Mouse (Mus musculus) 3T3-L1 (cell line): ENCODE measurements around the gene Pawr.

Experiments used
- DNase-seq: peaks from one replicate; pipeline ENCODE4 v3.0.0-alpha.2; 2015; ENCODE audit warnings: low read depth, low spot score

Pawr gene

DNA sequence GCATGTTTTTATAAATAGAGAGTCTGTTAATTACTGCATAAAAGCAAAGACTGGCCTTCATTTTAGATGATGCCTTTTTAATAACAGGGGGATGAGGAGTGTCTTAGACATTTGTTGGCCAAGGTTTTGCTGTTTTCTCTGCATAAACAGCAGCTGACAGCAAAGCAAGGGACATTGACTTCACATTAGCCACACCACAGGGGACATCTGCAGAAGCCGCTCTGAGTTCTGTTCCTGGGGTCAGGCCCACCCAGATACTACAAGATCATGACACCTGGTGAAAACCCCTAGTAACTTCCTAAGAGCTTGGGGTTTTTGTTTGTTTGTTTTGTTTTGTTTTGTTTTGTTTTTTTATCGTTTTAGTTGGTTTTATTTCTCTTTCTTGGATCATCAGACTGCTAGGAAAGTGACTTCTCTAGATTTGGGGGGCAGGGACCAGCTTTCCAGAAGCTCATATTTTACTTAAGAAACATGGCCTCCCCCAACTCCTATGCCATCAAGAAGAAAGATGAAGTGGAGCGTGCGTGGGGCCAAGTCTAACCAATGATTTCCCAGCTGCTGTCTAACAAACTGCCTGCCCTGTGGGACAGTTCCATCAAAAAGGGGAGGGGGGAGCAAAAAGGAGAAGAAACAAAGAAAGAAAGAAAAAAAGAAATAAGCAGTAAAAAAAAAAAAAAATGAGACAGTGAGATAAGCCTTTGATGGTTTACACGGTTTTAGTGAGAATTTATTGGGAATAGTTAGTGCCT, 57.4 kb downstream of the Pawr start:
- DNase-seq: no peak

DNA sequence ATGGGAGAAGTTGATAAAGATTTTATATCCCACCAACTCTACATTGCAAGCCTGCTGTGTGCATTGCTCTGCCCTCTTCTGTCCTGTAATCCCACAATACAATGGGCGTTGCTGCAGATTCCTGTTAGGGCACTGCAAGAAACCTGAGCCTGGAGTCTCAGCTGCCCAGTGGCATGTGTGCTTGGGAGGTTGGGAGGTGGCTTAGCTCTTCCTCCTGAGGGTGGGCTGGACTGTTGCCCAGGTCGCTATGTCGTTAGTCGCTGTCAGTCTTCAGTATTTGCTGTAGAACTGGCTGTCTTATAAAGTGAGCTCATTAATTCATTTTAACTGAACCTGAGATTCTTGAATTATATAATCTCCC, 58.0 kb downstream of the Pawr start:
- DNase-seq: peak; percentile 61

DNA sequence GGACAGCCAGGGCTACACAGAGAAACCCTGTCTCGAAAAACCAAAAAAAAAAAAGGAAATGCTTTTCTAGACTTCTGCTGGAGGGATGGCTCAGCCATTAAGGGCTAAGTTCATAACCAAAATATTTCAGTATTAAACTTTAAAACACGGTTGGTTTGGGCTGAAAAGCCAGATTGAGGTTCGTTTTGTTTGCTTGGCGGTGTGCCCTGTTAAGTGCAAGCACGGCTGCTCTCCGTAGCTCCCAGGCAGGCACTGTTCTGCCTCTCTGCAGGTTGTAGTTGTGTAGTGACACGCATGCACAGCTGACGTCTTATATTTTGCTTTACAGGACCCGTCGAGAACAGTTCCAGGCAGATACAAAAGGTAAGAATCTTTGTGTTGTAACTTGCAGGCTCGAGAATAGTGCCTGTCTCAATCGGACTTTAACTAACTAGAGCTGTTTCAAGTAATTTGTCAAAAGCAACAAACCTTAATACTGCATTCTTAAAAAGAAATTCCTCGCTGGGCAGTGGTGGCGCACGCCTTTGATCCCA, 59.5 kb downstream of the Pawr start:
- no peak for DNase-seq

DNA sequence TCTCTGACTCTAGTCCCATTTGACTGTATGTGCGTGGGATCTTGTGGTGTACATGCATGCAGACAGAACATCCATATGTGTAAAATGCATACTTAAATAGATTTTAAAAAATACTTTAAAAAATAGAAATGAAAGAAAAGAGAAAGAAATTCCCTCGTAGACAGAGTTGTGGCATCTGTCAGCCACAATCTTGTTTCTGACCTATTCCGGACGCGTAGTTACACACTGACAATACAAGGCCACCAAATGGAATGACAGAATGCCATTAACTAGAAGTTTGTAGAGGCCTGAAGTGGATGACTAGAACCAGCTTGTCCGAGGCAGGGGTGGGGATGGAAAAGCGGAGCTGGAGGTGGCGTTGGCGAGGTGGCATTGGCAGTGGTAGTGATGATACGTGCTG, 60.2 kb downstream of the Pawr start:
- no peak for DNase-seq

DNA sequence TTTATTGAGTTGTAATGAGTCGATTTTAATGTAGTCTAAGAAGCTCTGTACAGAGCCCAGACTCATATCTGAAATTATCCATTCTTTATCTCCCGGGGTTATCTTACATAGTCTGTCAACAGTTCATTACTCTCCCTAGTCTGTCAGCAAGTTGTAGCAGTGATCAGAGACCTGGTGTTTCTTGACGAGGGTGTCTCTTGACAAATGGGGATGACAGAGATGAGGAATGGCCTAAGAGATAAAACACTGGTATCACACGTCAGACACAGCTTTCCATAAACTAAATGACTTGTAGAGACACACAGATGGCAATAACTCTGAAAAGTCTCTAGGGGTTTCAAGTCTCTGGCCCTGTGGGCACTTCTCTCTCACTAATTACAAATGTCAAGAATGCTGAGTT, 62.4 kb downstream of the Pawr start:
- no peak for DNase-seq

DNA sequence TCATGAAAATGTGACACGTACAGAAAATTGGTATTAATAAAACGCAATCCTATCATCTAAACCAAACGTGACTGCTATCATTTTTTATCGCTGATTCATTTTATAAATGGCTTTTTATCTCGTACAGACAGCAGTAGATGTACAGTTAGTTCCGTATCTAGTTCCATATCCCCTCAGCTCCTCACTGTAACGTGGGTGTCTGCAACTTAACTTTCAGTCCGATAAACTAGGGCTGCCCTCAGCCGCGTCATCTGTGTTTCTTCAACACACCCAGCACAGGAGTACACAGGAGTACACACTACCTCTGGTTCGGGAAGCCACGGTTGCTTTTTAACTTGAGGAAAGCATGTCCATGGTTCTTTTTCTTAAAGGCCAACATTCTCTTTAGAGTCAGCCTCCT, 63.3 kb downstream of the Pawr start:
- DNase-seq: no peak

DNA sequence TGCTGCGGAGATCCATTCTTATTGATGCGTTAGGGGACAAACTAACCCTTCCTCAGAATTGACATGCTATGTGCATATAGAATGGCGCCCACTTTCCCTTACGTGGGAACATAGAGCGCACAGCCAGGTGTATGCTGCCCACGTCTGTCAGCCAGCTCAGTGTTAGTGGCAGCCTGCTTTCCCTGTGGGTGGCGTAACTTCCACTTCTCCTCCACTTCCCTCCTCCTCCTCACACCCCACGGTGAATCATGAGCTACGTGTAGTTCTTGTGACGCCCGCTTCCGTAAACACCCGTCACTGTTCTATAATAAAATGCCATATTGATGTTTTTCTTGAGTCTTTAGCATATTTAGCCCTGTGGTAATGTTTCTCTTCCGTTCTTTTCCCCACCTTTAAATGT, 63.7 kb downstream of the Pawr start:
- no peak for DNase-seq

DNA sequence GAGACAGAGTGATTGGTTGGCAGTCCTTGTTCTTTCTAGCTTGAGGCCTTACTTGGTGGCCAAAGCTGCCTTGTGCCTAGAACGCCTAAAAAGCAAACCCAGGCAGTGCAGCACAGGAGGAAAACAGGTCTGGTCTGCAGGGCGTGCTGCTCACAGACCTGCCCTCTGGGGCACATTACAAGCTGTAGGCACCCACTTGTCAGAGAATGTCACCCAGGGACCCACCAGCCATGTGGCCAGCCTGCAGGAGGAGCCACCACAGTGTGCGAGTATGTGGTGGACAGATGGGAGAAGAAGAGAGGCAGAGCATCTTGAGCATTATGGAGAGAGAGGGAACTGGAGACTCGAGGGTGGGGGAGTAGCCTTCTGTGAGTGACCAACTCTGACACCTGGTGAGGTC, 70.8 kb downstream of the Pawr start:
- no peak for DNase-seq

DNA sequence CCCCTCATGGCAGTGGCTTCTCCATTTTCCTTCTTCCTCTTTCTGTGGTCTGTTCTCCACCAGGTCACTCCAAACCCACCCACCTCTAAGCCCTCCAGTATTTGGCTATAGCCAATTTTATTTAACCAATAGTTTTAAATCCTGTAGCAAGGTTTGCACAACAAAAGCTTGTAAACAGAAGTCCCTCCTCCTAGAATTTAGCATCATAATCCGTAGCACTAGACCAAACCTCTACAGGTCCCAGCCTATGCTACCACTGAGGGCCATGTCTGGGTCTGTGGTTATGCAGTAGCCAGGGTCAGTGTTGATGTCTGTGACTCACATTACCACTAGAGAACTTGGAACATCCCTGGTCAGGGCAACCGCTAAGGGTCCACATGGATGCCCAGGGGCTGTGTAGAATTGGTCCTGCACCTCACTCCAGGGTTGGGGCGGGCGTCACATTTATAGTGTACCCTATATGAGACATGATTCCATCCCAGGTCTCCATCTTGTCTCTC, 71.5 kb downstream of the Pawr start:
- no peak for DNase-seq

DNA sequence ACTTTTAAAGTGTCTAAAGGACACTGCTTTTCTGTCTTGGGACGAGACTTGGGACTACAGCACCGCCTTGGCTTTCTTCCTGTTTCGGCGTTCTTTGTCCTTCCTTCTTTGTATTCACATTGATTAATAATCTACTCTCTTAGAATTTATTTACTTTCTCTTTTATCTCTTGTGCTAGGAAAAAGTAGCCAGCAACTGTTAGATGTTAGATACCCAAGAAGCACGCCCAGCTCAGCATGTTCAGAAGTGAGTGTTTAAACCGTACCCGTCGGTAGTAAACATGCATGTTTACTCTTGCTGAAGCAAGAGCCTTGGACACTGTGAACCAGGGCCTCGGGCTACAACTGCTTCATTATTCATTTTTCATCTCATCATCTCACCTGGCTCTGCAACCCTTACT, 72.2 kb downstream of the Pawr start:
- no peak for DNase-seq

DNA sequence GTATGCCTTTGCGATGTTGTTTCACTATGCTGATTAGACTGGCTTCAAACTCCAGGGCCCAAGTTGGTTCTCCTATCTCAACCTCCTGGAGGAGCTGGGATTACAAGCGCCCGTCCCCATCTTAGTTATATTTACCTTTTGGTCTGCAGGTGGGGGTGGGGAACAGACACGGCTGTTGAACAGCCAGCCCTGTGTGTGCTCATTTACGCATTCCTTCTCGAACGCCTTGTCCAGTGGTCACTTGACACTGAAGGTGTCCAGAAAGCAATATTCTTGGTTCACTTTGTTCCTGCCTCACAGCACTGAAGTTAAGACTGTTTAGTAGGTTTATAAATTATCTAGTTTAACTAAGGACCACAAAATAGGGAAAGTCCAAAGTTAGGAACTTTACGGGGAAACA, 73.2 kb downstream of the Pawr start:
- DNase-seq: no peak

DNA sequence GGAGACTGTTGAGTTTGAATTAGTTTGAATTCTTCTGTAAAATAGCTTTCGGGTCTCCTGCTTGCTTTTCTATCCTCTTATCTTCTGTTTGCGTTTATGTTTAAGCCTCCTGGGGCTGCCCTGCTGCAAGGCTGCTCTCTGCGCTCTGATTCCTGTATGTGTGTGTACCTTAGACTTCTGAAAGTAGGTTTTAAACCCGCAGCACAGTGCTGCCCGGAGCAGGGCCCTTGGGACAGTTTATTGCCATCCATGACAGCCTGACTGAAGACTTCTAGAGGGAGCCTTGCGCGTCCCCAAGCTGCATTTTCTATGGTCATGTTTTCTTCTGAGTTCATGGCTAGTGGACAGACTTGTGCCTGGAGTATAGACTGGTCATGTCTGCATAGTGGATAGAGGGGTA, 74.0 kb downstream of the Pawr start:
- DNase-seq: no peak

DNA sequence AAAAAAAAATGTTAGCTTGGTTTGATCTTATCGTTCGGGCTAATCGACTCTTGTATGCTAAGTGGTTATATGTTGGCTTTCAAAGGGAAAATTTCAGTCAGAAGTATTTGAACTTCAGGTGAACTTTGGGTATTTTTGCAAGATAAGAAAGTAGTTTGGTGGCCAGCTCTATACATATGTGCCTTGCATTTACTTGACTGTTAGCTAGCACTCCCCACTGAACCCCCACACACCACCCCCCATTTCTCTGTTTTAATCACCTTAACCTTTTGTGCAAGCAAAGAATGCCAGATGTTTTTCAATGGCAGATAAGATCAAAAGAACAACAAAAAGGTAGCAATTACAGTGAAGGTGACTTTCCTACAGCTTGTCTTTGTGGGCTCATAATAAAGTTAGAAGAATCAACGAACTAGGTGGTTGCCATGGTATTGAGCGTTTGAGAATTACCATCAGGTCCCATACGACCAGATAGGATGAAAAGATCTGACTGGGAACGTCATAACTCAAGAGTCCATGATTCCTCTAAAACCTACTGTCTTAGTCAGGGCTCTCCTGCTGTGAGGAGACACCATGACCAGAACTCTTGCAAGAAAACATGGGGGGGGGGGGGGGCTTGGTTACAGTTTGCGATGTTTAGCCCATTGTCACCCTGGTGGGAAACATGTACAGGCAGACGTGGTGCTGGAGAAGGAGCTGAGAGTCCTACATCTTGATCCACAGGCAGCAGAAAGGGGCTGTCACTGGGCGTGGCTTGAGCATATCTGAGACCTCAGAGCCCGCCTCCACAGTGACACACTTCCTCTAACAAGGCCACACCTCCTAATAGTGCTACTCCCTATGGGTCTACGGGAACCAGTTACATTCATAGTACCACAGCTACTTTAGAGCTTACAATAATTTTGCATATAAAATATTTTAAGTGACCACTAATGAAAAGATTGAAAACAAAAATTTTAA, 75.2 kb downstream of the Pawr start:
- DNase-seq: peak; percentile 13

DNA sequence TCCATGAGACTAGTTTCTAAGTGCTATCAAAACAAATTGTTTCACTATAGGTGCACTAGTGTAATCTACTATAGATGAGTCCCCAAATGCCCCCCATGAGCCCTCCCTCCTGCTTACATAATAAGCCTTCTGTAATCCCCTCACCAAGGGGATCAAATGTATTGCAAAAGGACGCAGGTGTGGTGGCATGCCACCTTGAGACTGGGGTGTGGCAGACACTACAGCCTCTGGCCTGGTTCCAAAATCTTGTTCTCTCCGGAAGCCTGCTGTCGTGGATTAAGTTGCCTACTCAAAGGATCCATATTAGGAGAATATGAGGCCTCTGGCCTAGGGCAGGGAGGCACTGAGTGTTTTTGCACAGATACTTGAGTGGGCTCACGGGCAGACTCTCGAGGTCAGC, 76.1 kb downstream of the Pawr start:
- no peak for DNase-seq

DNA sequence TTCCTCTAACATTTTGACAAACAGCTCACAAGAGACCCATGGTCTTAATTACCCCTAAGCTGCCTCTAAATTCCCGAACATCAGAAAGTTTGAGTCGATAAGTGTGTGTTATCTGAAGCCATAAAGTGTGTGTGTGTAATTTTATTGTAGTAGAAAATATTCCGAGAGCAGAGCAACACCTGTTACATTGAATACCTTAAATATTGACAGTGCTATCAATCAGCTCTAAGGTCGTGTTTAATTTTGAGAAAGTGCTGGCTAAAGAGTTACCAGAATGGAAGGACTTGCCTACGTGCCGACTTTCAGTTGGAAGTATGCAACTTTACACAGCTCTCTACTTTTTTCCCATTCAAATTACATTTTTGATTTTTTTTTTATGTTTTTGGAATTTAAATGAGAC, 76.5 kb downstream of the Pawr start:
- DNase-seq: no peak

DNA sequence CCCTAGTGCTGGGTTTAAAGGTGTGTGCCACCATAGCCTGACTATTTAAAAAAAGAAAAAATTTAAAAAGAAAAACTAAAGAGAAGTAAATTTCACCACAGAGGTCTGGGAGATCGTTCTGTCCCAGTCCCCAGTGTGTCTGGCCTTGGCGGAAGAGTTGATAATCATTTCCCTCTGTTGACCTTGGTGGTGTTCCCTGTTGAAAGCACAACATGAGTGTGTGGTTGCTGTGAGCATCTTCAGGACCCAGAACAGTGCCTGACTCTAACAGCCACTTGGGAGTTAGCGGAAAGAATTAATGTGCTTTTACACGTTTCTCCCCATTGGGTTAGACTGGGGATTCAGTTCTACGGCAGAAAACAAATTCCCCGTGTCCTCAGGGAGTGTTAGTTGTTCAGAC, 77.1 kb downstream of the Pawr start:
- DNase-seq: no peak

DNA sequence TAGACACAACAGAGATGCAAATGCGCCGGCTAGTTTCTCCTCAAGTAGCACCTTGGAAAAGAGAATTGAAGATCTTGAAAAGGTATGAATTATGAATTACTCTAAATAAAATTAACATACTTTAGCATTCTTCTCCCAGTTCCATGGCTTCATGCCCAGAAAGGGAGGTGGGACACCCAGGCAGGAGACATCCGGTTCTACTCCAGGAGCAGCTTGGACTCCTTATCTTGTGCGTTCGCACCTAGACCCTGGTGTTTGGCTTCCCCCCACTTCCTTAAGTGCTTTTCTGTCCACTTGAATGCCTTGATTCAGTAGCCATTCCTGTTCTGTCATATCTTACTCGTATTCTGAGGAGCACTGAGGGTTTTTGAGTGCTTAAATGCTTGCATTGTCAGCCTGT, 77.6 kb downstream of the Pawr start:
- no peak for DNase-seq

DNA sequence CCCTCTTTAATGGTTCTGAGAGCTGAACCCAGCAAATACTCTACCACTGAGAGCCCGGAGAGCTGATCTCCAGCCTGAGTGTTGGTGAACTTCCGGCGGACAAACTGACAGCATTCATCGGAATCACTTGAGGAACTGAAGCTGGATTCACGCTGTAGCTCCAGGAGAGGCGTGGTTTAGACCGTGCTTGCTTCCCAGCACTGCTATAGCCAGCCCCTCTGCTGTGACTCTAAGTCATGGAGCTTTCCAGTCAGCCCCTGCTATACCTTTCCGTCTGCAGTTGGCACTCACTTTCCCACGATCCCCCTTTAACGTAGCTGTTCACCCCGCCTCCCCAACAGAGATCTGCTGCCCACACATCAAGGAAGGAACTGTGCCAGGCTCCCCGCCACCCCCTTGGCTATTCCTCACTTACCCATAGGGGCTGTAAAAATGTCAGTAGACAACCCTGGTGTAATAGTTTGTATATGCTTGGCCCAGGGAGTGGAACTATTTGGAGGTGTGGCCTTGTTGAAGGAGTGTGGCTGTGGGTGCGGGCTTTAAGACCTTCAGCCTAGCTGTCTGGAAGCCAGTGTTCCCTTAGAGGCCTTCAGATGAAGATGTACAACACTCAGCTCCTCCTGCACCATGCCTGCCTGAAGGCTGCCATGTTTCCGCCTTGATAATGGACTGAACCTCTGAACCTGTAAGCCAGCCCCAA, 83.2 kb downstream of the Pawr start:
- DNase-seq: no peak

DNA sequence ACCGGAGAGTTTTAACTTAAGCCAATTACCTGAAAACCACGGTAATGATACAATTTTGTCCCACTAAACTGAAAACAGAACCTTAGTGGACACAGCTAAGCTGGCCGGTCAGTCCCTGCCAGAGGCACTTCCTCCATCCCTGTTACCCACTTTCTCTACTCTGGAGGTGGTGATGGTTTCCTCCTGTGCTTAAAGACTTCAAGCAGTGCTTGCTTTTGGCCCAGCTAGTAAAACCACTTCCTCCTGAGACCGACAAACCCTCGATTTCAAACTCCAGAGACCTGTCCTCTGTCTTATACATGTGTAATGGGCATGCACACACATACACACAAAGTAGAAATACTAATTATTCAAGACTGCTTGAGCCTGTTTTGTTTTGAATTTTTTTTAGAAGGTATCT, 85.5 kb downstream of the Pawr start:
- DNase-seq: no peak

DNA sequence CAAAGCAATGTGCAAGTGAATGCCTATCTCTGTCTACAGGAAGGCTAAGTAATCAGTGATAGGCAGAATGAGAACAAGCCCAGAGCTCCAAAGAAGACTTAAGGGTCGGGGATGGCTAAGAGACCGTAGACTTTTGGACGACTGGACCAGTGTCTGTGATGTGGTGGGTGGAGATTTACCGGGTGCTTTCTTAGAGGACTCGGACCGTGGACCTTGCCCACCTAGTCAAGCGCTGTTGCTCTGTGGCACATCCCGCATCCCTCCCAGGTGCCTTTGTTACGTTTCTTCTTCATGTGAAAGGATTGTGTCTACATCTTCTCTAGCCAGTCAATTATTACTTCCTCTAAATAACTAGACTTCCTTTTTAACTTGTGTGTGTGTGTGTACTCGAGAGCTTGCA, 98.6 kb downstream of the Pawr start:
- DNase-seq: no peak

DNA sequence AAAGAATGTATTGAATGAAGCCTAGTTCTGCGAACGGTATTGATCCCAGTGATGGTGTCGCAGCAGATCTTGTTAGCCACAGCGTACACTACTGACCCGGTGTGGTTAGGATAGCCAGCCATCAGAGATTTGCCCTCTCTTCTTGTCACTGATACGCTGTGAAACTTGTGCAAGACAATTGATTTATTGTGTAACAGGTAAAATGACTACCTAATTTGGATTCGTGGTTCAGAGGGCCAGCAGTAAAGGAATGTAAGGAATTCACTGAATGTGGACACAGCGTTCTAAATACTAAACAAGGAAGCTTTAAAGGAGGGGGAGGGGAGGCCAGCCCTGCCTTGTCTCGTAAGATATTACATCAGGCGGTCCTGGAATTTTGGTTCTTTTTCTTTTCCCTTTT, 100.3 kb downstream of the Pawr start:
- DNase-seq: peak; percentile 62

DNA sequence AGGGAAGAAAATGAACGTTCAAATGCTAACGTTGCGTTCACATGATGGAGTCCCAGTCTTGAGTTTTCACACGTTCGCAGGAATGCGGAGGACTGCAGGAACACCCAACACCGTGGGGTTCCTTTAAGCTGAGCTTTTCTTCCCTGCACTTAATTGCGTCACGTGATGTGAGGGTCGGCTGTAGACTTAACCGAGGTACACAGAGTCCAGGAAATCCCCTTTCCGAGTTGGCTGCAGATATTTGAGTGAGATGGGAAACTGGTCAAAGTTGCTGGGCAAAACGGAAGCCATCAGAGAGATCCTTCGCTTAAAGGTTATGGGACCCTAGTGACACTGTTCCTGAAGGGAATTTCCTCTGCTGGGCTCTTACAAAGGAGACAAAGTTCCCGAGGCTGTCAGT, 102.1 kb downstream of the Pawr start:
- DNase-seq: no peak
